Mouse (Mus musculus): ENCODE data around the gene Gm28035. TPM values are rescaled to one million over a fixed set of nuclear protein-coding genes. Genes with fewer than 3 reads are reported as not detected.

Gm28035 gene
- total and polyA plus RNA-seq, 2 experiments from 2014 or later: 0.16 to 4.2 TPM

DNA sequence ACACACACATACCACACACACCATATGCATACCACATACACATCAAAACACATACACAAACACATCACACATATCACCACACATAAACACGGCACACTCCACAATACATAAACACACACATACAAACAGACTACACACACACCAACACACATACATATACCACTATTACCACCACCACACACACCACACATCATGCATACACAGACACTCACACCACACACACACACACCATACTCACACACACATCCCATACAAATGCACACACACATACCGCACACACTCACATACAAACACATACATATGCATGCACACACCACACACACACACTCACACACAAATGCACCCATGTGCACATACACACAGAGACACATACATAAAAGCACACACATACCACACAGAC is 27.1 kb downstream of the Gm28035 start:
- no peaks in the 10 kb centered on the region for H3K9me3 ChIP-seq (ENCODE audit: low read length)
- ATAC-seq (no peak), DNase-seq (no peak)
- peaks cover 3% of the 10 kb centered on the region; the same call in 1 of the 2 replicates for H3K4me1 ChIP-seq (ENCODE audit: insufficient read depth)
- no peaks in the 10 kb centered on the region for H3K27me3 ChIP-seq (ENCODE audit: insufficient read depth, low read length)
- no peak overlapping the region for H3K4me2 ChIP-seq (ENCODE audit: low read depth)
- 95% methylated on average over 2 of the region's 2 CpGs for WGBS
- no peak overlapping the region for H3K27ac ChIP-seq (ENCODE audit: low read depth, low read length)
- no peak overlapping the region for H3K4me3 ChIP-seq (ENCODE audit: low read depth, low read length)
- no peak overlapping the region for H3K9ac ChIP-seq
- H3K36me3 ChIP-seq (ENCODE audit: insufficient read depth): peaks cover 28% of the 10 kb centered on the region
- no peak for TF ChIP-seq CTCF (IDR thresholded peaks at IDR 0.05; ENCODE audit: low read depth)

DNA sequence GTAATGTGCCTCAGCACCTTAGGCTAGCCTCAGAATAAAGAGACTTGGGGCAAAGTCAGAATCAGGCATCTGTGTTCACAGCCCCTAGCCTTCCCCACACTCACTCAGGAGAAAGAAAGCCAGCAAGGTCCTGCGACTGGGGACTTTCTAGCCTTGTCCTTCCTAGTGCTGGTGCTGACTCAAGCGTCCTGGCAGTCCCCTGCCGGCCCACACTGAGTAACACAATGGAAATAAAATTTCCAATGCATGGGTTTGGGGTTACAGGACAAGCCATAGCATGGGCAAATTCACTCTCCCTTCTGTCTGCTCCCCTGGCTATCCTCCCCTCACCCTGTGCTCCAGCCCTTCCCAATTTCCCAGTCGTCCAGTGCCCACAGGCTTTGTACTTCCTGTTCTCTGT is 28.0 kb downstream of the Gm28035 start:
- ATAC-seq: no peak
- no peak overlapping the region for H3K9ac ChIP-seq
- WGBS: 62% methylated on average over 4 of the region's 4 CpGs

GRCm38 (mm10) chr2:30269241-30269990 is 29.0 kb downstream of the Gm28035 start:
- ATAC-seq (0 out of 2 replicates have a peak, but pooled peaks have one; percentile 15), DNase-seq (no peak)
- Histone ChIP-seq H3K27me3 (ENCODE audit: insufficient read depth, low read length) (no peaks in the 10 kb centered on the region), H3K36me3 (ENCODE audit: insufficient read depth) (peaks cover 14% of the 10 kb centered on the region), H3K27ac (ENCODE audit: low read depth, low read length) (no peak overlapping the region), H3K9ac (no peak overlapping the region), H3K4me2 (ENCODE audit: low read depth) (no peak overlapping the region), H3K9me3 (ENCODE audit: low read length) (no peaks in the 10 kb centered on the region), H3K4me1 (ENCODE audit: insufficient read depth) (no peaks in the 10 kb centered on the region), H3K4me3 (ENCODE audit: low read depth, low read length) (no peak overlapping the region)
- TF ChIP-seq CTCF (IDR thresholded peaks at IDR 0.05; ENCODE audit: low read depth): no peak
- WGBS: 87% methylated on average over 17 of the region's 17 CpGs

More for the DNA sequence above, 28.0 kb downstream of the Gm28035 start:
- Histone ChIP-seq H3K27me3 (ENCODE audit: insufficient read depth, low read length) (no peaks in the 10 kb centered on the region), H3K4me2 (ENCODE audit: low read depth) (no peak overlapping the region), H3K27ac (ENCODE audit: low read depth, low read length) (no peak overlapping the region), H3K36me3 (ENCODE audit: insufficient read depth) (peaks cover 24% of the 10 kb centered on the region), H3K9me3 (ENCODE audit: low read length) (no peaks in the 10 kb centered on the region), H3K4me3 (ENCODE audit: low read depth, low read length) (no peak overlapping the region), H3K4me1 (ENCODE audit: insufficient read depth) (no peaks in the 10 kb centered on the region)
- no peak for DNase-seq
- TF ChIP-seq CTCF (IDR thresholded peaks at IDR 0.05; ENCODE audit: low read depth): no peak

- DNase-seq (peak; percentile 80), ATAC-seq (peak; percentile 92)
- no peak overlapping the region for H3K27ac ChIP-seq (ENCODE audit: low read depth, low read length)
- no peak overlapping the region for H3K4me3 ChIP-seq (ENCODE audit: low read depth, low read length)
- H3K4me2 ChIP-seq (ENCODE audit: low read depth): no peak overlapping the region
- no peaks in the 10 kb centered on the region for H3K9me3 ChIP-seq (ENCODE audit: low read length)
- H3K9ac ChIP-seq: no peak overlapping the region
- no peaks in the 10 kb centered on the region for H3K4me1 ChIP-seq (ENCODE audit: insufficient read depth)
- TF ChIP-seq CTCF (IDR thresholded peaks at IDR 0.05; ENCODE audit: low read depth): peak; percentile 92
- H3K36me3 ChIP-seq (ENCODE audit: insufficient read depth): peaks cover 7% of the 10 kb centered on the region; the same call in 1 of the 2 replicates
- 47% methylated on average over 1 of the region's 1 CpGs for WGBS
- H3K27me3 ChIP-seq (ENCODE audit: insufficient read depth, low read length): no peaks in the 10 kb centered on the region
Observed at GRCm38 (mm10) chr2:30270134-30270533, 29.8 kb downstream of the Gm28035 start.

GRCm38 (mm10) chr2:30280743-30281142 is 40.4 kb downstream of the Gm28035 start, which contains the start of gene Gm28038:
Gm28038 (plus strand) TSS chr2:30281043.
- no peak within 1 kb of the TSS for H3K4me2 ChIP-seq (ENCODE audit: low read depth)
- H3K27me3 ChIP-seq (ENCODE audit: insufficient read depth, low read length): no peaks in the 10 kb centered on the region
- H3K4me1 ChIP-seq (ENCODE audit: insufficient read depth): peaks cover 6% of the 10 kb centered on the region
- H3K36me3 ChIP-seq (ENCODE audit: insufficient read depth): peaks cover 10% of the 10 kb centered on the region
- no peak for DNase-seq
- no peak within 1 kb of the TSS for H3K9ac ChIP-seq
- no peak within 1 kb of the TSS for H3K27ac ChIP-seq (ENCODE audit: low read depth, low read length)
- ATAC-seq: no peak
- no peak for TF ChIP-seq CTCF (IDR thresholded peaks at IDR 0.05; ENCODE audit: low read depth)
- no peak within 1 kb of the TSS for H3K4me3 ChIP-seq (ENCODE audit: low read depth, low read length)
- no peaks in the 10 kb centered on the region for H3K9me3 ChIP-seq (ENCODE audit: low read length)
- WGBS: 93% methylated on average over 11 of the region's 11 CpGs

DNA sequence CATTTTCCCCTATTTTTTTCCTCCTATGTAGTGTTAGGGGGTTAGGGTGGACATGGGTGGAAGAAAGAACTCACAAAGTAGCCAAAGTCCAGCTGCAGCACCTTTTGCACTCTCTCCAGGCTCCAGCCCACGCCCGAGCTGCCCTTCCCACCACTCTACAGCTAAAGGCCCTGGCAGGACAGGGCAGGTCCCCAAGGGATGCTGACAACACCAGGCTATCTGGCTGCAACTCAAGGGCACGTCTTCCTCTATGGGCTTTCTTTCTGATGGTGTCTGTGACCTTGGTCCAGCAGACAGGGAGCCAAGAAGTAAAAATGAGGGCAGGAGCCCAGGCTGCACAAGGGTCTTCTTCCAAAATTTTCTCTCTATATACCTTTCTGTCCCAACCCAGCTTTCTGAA is 41.3 kb downstream of the Gm28035 start:
- peaks cover 10% of the 10 kb centered on the region for H3K36me3 ChIP-seq (ENCODE audit: insufficient read depth)
- H3K9ac ChIP-seq: no peak overlapping the region
- H3K27ac ChIP-seq (ENCODE audit: low read depth, low read length): no peak overlapping the region
- TF ChIP-seq CTCF (IDR thresholded peaks at IDR 0.05; ENCODE audit: low read depth): no peak
- H3K27me3 ChIP-seq (ENCODE audit: insufficient read depth, low read length): no peaks in the 10 kb centered on the region
- no peak for ATAC-seq
- no peak overlapping the region for H3K4me2 ChIP-seq (ENCODE audit: low read depth)
- no peaks in the 10 kb centered on the region for H3K9me3 ChIP-seq (ENCODE audit: low read length)
- 79% methylated on average over 3 of the region's 3 CpGs for WGBS
- no peak overlapping the region for H3K4me3 ChIP-seq (ENCODE audit: low read depth, low read length)
- no peak for DNase-seq
- peaks cover 6% of the 10 kb centered on the region for H3K4me1 ChIP-seq (ENCODE audit: insufficient read depth)

DNA sequence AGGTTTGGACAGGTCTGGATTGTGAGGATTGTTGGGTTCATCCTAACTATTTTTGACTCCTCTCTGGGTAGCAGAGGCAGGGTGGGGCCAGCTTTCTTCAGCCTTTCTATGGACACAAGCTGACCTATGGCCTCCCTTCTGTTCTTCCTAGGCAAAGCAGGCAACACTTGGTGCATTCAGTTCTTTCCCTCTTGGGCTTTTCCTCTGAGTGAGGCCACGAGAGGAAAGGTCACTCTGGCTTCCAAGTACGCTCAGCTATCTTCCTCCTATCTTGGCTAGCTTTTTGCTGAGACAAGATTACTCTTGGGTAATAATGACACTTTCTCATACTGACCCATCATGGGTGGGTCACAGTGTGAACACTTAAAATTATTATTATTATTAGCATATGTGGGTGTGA is 42.8 kb downstream of the Gm28035 start:
- Histone ChIP-seq H3K9ac (no peak overlapping the region), H3K27me3 (ENCODE audit: insufficient read depth, low read length) (no peaks in the 10 kb centered on the region), H3K9me3 (ENCODE audit: low read length) (no peaks in the 10 kb centered on the region), H3K4me2 (ENCODE audit: low read depth) (no peak overlapping the region), H3K36me3 (ENCODE audit: insufficient read depth) (peaks cover 10% of the 10 kb centered on the region), H3K4me3 (ENCODE audit: low read depth, low read length) (no peak overlapping the region), H3K4me1 (ENCODE audit: insufficient read depth) (peaks cover 12% of the 10 kb centered on the region), H3K27ac (ENCODE audit: low read depth, low read length) (no peak overlapping the region)
- no peak for TF ChIP-seq CTCF (IDR thresholded peaks at IDR 0.05; ENCODE audit: low read depth)
- 86% methylated on average over 2 of the region's 2 CpGs for WGBS
- DNase-seq (no peak), ATAC-seq (no peak)

Data from forebrain, postnatal 0 days (tissue).